Mouse (Mus musculus) neutrophil, adult 83 days (primary cell): Measurements from ENCODE around the gene Pacrg. TPM values are rescaled to one million over a fixed set of nuclear protein-coding genes. Genes with fewer than 3 reads are reported as not detected.

Source experiments
- total RNA-seq, 2 experiments: library from RNA; stranded (reverse); gene quantifications; one replicate each; pipeline ENCODE4 v1.2.4; 2023

The Pacrg gene
- total RNA-seq, result 1 to 10 TPM; 1.2 TPM

DNA sequence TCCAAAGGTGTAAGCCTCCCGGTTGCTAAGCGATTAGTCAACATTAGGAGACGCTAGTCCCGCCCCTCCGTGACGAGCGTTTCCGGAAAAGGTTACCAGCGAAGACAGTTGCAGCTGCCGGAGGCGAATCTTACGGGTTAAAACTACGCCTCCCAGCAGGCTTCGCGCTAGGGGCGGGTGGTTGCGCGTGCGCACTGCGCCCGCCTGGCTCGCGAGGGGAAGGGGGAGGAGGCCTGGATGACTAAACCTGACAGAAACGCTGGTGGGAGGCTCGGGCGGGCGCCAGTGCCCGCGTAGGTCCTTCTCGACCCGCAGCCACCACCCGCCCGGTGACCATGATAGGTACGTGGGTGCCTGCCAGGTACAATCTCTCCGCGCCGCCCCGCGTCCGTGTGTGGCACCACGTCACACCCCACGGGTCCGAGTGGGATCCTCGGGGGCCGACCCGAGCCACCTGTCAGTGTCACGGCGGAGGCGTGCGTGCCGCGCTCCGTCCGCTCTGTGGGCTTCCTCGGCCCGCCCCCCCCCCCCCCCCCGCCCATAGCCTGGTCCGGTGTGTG is at the start of gene Pacrg, which contains the start of gene Prkn:
Gene Pacrg, minus strand, starts transcription at position 164 of the 560 bp plus-strand sequence.
Gene Prkn, plus strand, starts transcription at position 237 of the 560 bp plus-strand sequence.

Other genes starting within 250 kb of the Pacrg start
- under 1 TPM; 0.44 to 0.83 TPM for gene Prkn, start 73 bp upstream of the Pacrg start, total RNA-seq